Mouse (Mus musculus) megakaryocyte, embryonic 14.5 days (primary cell): ENCODE results near the gene Fbxl17.

ENCODE experiments used
- FLI1 ChIP-seq: IDR thresholded peaks from 2 replicates; pipeline ENCODE4 v1.6.1; 2012; ENCODE audit warnings: low read length, inconsistent platforms, mixed read lengths
- GATA1 ChIP-seq: IDR thresholded peaks from 3 replicates; pipeline ENCODE4 v1.6.1; 2012; ENCODE audit warnings: mixed read lengths, low read length, inconsistent platforms, borderline replicate concordance

DNA sequence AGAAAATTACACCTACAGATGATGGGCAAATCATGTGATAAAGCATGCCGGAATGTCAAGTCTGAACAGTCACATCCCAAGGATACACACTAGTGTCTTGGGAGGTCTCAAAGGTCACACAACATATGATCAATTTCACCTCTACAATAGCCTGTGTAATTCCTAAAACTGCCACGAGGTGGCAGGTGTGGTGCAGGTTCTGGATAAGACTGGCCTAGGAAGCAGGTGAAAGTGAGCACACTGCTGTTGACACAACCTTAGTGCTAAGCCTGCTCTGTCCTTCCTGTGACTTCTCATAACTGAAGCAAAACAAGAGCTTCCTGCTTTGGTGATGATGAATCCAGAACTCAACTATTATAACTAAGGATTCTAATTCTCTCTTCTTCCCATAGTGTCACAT is 175.8 kb downstream of the Fbxl17 start:
- TF ChIP-seq GATA1 (no peak), FLI1 (no peak)
